Mouse (Mus musculus) G1E (cell line): ENCODE results near the gene Gm49366.

Experiments
- CTCF ChIP-seq: IDR thresholded peaks from 2 replicates; pipeline ENCODE4 v1.5.1; 2012; ENCODE audit warnings: low read depth, low read length, inconsistent platforms, mixed read lengths
- GATA1 ChIP-seq: IDR thresholded peaks from 2 replicates; pipeline ENCODE4 v1.6.1; 2012; ENCODE audit warnings: borderline replicate concordance, low read length, inconsistent platforms, mixed read lengths
- TAL1 ChIP-seq: conservative IDR thresholded peaks from 2 replicates; pipeline ENCODE4 v1.6.1; 2012; ENCODE audit warnings: low read depth, low read length, inconsistent platforms, mixed read lengths

DNA sequence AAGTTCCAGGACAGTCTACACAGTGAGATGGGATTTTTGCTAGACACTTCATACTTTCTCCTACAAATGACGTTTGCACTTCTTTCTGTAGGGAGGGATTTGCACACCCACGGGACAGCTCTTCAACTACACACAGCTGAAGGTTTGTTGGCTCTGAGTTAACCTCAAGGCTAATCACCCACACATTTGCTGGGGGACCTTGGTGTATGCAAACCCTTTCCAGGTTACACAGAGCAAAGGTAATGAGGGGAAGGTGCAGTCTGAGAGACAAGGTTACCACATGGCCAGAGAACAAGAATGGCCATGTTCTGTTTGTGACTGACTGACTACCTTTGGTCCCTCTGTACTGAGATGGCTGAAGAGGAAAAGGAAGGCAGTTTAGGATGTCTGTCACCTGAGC is 45.1 kb downstream of the Gm49366 start:
- TF ChIP-seq GATA1 (no peak), CTCF (no peak), TAL1 (no peak)
